Mouse (Mus musculus) layer of hippocampus, adult 18-20 months (tissue): Measurements from ENCODE around the gene Pwwp2b. TPM values are rescaled to one million over a fixed set of nuclear protein-coding genes. Genes with fewer than 3 reads are reported as not detected.

Experiments used
- DNase-seq, 2 experiments: peaks; one replicate each; pipeline ENCODE4 v3.0.0; 2022; ENCODE audit warnings: low spot score in 2 of 2
- total RNA-seq, 2 experiments: library from RNA; stranded (reverse); gene quantifications; 2 replicates each; pipeline ENCODE4 v1.2.3; 2021

Pwwp2b gene
- total RNA-seq, 2 experiments from 2014 or later: 31.5 to 35.9 TPM

DNA sequence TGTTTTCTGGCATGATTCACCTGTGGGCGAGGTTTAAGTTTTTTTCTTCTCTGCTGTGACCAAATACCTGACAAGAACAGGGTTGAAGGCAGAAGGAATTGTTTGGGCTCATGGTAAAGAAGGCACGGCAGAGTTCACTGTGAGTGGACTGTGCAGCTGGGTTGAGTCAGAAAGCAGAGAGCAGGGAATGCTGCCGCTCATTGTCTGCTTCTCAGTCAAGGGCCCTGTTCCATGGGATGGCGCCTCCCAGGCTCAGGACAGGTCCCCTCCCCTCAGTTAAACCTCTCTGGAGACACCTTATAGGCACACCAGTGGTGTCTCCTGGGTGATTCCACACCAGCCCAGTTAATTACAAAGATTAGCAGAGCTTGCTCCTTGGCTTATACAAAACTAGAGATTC is 25.9 kb upstream of the Pwwp2b start:
- DNase-seq: no peak

DNA sequence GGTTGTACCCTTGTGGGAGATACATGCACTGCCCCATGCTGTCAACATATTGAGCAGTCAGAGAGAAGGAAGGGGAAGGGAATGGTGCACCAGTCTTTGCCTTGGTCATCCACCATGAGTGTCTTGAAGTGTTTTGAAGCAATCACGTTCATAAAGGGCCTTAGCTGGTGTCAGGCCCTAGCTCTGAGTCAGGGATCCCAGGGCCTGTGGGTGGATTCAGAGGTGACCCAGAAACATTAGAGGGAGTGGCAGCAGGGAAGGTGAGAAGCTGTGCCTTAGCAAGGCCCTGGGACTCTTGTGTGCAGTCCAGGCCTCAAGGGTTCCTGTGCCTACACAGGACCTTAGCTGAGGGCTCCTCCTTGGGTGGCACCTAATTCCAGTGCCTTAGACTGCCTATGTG is 24.2 kb upstream of the Pwwp2b start:
- DNase-seq: no peak

DNA sequence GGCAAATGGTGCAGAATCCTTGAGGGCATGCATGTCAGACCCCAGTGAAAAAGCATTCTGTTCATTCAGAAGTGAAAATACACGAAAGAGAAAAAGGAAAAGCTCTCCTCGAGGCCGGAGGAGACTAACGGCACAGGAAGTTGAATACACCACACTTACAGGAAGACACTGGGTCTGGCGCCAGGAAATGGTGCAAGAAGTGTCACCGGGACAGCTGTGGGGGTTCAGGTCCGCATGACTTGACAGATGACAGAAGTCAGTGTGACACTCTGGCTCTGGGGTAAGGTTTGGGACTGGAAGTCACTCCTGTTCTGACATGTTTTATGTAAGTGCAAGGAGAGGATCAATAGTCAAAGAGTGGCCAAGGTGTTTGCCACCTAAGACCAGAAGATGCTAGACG is 23.6 kb upstream of the Pwwp2b start:
- DNase-seq: no peak

DNA sequence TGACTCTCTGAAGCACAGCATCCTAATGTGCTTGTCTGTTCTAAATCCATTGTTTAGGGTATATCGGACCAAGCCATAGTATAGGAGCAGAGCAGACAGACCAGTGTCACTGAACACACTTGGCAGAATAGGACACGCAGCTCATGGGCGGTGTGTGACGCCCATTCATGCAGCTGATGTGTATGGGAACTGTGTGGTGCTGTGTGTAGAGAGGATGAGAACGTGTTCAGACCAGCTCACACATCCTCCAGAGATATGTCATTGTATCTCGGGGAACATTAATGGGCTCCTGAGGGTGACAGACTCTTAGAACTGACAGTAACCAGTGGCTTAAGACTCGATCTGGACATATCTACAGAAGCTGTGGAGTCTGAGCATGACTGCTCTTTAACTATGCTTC is 21.9 kb upstream of the Pwwp2b start:
- no peak for DNase-seq

DNA sequence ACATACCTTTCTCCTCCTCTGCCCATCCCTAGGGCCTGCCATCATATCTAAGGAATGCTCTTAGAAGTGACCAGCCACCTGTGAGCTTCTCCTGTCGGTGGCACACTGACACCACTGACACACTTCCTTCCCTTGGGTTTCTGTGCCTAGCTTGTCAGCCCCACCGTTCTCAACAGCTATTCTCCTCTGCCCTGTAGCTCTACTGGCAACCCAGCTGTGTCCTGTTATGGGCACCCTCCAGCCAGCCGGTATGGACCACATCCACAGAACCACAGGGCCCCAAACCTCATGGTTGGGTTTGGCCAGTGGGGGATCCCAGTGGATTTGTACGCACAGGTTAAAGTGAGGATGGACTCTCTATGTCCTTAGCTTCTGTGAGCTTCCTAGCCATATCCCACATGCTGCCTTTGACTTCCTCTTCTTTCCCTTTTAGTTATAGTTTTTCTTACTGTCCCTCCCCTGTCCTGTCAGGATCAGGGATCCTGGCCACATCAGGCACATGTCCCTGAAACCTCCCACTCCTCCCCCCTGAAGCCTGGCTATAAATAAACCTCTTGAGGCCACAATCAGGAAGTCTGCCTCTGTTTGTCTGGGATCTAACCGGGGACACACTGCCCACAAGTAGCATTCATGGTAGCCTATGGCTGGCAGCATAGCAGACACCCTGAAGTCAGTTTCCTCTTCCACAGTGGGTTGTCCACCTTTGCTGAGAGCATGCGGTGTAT is 19.7 kb upstream of the Pwwp2b start:
- no peak for DNase-seq

DNA sequence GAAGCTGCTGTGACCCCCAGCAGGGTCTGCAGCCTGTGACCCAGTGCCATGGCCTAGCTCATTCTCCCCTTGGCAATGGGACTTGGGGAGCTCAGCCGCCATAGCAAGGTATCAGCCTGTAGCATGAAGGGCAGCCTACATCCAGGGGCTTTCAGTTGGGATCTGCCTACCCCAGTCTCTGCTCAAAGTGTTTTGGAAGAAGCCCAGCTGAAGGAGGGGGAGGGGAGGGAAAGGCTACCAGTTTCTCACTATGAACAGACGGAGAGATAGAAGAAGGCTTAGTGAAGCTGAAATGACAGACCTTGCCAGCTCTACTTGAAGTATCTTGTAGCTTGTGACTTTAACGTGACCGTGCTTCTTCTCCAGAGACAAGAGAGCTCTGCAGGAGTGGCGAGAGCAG is 18.4 kb upstream of the Pwwp2b start:
- no peak for DNase-seq

DNA sequence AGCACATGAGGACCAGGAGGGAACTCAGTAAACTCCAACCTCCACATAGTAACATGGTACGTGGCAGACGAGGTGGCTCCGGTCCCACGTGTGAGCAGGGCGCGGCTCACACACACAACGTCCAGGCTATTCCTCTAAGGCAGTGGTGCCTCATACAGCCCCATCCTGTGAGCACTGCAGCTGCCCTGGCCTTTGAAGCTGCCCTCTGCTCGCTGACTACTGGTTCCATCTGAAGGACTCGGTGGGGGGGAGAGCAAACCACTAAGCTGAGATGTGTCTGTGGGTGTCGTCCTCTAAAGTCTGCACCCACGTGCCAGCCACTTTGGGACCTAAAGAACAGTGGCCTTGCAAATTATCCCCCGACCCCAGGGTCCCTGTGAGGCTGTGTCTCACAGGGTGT is 18.0 kb upstream of the Pwwp2b start:
- DNase-seq: no peak

DNA sequence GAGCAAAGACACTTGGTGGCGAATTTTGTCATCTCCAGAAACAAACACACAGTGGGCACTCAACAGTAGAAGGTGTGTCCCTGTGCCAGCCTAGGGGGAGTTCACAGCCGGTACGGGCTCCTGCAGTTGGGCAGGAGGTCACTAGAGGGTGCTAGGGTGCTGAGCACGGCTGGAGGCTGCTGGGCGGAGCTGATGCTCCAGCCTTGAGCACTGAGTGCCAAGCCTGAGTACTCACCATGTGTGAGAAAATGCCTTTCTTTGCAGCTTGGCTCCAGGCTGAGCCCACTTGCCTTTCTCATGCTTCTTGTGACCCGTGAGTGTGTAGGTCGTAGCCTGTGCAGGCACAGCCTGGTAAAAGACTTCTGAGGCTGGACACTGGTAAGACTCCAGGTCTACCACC is 14.6 kb upstream of the Pwwp2b start:
- DNase-seq: peak; percentile 82 to 91

DNA sequence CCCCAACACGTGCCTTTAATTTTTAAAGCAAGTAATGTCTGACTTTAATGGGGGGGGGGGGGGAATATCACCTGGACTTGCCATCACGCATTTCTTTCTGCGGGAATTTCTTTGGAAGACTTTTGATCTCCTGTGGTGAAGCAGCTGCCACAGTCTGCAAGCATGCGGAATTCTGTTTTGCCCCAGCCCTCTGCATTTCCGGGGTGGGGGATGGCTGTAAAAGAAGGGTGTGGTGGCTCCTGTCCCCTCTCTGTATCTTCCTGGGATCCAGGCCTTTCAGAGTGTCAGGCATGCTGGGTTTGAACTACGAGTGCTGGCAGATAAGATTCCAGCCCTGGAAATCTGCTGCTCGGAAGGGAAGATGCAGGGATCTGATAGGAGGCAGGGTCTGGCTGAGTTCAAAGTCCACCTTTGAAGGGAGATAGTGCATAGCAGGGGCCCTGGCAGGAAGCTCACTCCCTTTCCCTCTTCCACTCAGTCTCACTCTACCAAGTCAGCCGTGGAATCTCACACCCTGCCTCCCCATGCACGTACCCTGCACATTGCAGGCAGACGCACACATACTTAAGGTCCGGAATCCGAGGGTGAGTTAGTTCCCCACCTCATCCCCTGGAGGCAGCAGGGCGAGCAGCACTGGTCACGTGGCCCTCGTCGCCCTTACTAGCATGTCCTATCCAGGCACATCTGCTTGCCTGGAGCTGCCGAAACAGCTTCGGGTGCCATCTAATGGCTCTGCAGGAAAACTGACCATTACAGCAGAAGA is 13.7 kb upstream of the Pwwp2b start:
- DNase-seq: no peak

DNA sequence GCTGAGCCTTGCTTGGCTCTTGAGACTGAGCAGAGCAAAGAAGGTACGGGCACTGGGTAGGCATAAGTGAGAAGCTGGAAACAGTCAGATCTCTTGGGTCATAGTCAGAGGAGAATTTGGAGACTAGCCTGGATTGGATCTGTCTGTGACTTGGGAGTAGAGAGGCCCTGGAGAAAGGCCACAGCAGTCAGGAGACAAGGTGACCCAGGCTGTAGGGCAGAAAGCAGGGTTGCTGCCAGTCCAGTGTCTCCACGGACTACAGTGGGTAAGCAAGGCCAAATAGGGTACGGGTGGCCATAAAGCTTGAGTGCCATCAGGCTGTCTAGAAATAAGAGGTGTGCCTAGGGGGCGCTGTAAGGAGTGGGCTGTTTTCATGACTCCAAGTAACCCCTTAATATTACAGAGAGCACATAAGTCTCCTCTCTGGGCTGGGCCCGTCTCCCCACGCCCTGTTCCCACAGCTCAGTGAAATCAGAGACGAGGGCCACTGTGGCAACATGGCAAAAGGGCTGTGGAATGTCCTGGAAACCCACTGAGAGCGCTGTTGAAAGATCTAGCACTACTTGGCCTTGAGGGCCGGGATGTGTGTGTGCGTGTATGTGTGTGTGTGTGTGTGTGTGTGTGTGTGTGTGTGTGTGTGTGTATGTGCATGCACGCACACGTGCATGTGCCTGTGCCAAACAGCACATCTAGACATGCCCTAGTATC is 12.5 kb upstream of the Pwwp2b start:
- no peak for DNase-seq

DNA sequence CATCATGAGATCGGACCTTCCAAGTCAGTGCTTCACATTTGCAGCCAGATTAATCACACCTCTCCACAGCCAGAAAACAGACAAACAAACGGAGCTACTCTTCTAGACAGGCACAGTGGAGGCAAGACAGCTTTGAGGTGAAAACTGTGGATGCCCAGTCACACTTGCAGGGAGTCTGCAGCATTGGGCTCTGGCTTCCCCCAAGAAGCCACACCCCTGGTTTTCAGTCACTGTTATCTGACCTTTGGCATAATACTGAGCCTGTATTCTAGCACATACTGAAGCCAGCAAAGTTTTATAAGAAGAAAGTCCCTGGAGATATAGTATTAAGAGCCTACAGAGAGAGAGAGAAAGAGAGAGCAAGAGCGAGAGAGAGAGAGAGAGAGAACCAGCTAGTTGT is 8.8 kb upstream of the Pwwp2b start:
- no peak for DNase-seq

DNA sequence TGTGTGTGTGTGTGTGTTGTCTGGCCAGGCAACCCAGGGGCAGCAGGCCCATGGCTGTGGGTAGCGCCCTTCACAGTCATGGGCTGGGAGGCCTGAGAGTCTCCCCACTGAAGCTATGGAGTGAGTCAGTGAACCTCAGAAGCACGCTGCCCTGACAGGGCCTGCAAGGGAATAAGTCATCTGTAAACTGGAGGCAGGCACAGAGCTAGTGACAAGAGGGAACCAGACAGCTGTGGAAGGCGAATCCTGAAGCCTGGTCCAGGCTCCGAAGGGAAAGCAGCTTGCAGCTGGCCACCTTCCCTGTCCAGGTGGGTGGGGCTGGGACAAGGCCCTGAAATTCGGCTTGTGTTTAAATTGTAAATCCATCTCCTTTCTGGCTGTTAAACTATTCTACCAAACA is 2.2 kb upstream of the Pwwp2b start:
- DNase-seq: peak in 1 of 2 experiments; percentile 21

DNA sequence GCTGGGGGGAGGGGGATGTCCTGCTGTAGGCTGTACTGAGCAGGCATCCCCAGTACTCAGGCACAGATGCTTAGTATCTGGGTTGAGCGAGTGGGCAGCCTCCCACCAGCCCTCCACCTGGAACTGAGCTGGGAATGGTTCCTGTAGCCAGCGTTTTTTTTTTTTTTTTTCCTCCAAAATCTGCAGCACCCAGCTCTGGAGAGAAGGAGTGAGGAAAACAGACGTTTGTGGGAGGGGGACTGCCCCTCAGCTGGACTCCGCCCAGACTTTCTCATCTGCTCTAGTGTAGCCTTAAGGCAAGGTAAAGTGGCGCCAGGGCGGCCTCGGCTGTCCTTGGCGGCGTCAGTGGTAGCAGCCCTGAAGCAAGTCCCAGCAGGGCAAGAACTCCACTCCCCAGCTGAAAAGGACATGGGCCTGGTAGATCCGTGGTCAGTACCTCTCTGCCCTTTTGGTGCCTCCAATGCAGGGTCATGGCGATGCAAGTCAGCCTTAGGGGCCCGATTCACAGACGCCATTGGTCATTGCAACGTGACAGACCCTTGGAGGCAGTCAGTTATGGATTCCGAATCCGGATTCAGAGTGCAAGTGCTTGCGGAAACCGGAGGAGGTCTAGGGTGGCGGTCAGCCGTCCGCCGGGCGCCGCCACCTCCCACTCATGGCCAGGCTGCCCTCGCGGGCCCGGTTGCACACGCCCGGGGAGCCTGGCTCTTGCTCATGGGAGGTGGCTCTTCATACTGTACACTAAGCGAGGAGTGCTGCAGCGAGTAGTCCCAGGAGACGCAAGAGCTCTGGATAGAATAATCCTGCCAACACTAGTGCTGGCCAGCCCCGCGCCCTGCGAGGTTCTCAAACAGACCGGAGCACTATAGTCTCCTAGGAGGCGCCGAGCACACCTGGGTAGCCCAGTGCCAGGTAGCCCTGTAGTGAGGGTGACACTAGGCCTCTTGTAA is 1.1 kb upstream of the Pwwp2b start:
- DNase-seq: peak; percentile 66 to 79

DNA sequence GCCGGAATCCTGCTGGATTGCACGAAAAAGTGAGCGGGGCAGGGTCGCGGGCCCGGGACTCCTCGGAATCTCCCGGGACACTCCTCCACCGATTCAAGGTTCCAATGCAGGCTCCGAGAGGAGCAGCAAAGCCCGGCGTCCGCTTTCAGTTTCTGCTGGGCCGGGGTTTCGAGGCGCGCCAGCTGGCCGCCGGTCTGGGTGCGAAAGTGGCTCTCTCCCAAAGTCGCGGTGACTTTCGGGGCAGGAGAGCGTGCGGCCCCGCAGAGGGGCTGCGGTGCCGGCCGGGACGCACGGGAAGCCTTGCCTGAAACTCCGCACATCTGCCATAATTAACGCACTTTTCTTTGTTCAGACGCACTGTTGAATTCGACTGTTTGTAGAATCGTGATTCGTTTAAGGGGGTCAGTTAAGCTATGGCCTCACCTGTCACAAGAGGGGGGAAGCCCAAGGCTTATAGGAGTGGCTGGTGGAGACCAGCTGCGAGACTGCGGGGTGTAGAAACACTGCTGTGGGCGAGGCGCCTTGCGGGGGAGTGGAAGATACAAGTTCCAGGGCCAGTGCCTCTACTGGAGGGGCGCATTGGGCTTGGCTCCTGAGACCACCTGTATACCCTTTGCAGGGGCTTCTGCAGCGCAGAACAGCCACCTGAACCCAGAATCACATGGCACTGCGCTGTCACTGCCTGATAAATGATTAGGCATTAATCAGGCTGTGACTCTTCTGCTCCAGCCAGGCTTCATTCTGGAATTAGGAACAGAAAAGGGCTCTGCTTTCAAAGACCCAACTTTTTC is 528 bp downstream of the Pwwp2b start:
- DNase-seq: no peak

DNA sequence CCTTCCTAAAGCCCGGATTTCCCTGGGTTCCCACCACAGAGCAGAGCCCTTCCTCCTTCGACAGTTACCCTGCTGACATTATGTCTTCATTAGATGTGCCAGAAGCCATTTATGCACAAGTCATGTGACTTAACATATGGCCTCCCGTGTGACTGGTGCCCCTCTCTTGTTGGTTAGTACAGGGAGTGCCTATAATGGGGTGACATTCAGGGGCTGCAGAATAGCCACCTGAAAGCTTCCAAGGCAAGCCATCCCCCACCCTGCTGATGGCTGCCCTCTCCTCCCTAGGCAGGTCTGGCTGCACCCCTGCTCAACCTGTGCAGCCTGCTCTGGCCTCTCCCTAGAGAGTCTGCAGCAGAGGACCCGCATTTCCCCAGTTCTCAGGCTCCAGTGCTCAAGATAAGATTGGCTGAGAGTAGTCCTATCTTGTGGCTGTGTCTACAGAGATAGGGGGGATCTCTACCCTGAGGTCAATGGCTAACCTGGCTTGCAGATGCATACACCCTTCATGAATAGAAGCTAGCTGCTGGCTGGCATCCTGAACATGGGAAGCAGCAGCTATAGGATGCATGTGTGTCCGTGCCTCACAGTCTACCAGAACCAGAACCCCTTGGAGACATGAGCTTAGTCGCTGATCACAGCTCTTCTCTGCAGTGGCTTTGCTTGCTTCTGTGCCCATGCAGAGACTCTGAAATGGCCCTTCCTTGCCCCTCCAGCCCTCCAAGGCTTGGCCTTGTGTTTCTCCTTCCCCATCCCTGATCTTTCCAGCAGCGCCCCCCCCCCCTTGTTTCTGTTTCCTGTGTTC is 1.3 kb downstream of the Pwwp2b start:
- peak in 1 of 2 experiments; percentile 54 for DNase-seq

DNA sequence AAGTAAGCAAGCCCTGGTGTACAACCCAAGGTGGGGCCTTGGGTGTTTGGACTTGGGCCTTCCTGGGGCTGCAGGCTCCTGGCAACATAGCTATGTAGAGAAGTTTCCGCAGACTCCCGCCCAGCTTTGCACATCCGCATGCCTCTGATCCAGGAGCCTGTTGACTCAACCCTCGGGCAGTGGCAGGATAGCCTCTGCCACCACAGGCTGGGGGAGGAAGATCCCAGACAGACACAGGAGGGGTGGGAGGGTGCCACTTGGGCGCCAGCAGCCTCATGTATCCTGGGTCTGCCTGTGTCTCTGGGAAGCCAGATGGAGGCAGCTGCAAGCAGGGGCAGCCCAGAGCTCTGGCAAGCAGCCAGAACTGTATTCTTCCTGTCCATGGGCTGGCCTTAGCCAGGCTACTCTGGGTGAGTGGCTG is 3.6 kb downstream of the Pwwp2b start:
- no peak for DNase-seq

DNA sequence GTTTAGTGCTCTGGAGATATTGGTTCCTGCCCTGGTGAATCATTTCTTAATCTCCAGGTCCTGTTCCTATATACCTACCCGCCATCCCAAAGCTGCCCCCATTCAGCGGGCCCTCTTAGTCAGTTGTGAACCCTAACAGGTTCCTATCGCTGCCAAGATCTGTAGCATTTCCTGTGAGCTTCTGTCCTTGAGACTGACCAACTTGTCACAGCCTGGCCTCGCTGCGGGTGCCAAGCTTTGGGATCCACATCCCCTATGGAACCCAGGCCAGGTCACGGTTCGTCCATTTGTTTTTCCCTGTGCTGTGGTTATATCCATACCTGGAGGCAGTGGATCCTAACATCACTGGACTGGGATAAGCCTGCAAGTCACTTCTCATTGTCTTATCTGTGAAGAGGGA is 4.3 kb downstream of the Pwwp2b start:
- no peak for DNase-seq

DNA sequence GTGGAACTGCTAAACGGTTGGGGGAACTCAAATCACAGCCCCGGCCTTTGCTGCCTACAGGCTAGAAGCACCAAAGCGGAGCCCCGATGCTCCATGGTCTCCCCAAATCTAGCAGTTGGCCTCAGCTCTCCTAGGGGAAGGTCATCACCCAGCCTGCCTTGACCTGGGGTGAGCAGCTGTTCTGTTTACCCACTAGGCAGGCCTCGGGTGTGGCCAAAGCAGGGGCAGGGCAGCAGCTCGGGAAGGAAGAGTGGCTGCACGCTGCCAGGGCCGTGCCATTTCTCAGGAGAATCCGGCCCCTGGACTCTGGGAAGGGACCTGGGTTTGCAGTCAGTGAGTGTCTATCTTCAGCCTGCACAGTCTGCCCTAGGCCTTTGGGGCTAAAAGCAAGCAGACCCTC is 4.7 kb downstream of the Pwwp2b start:
- no peak for DNase-seq

DNA sequence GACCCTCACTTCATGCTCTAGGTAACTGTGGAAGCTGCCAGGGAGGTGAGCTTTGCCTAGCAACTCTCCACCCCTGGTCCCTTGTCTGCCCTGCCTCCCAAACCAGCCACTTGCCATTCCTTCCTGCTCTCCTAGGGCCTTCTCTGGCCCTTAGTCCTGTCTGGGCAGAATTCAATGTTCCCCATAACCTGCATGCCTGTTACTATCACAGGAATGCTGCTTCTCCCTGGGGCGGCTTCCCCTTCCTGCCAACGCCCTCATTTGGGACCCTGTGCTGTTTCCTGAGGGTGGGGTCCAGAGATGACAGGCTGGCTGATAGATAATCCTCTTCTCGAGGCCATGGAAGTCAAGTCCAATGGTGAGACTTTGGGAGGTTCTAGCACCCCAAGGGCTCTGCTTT is 5.2 kb downstream of the Pwwp2b start:
- no peak for DNase-seq
